Mouse (Mus musculus) embryonic facial prominence, embryonic 12.5 days (tissue): Measurements from ENCODE around the gene Stox2. TPM values are rescaled to one million over a fixed set of nuclear protein-coding genes. Genes with fewer than 3 reads are reported as not detected.
"Not testable (repeated sequence)": the region's sequence is repeated elsewhere in the genome, so short reads cannot be mapped to it uniquely, and the experiment has no call there.

Experiments used
- ATAC-seq: fragments of 200-750 bp; cut with Nextera tagmentation; 2 replicates; pipeline ENCODE4 v1.8.0; 2017; ENCODE audit not compliant: insufficient number of reproducible peaks, insufficient read depth, low FRiP score, low TSS enrichment
- H3K27ac ChIP-seq: fragments of 300-500 bp; sonication (generic); 2 replicates; pipeline ENCODE4 v1.5.1; 2016; ENCODE audit warnings: mild to moderate bottlenecking
- H3K27me3 ChIP-seq: fragments of 300-500 bp; sonication (generic); 2 replicates; pipeline ENCODE4 v1.6.1; 2016; ENCODE audit warnings: mild to moderate bottlenecking, moderate library complexity
- H3K36me3 ChIP-seq: fragments of 300-500 bp; sonication (generic); 2 replicates; pipeline ENCODE4 v1.6.1; 2016; ENCODE audit warnings: mild to moderate bottlenecking
- H3K4me1 ChIP-seq: fragments of 300-500 bp; sonication (generic); 2 replicates; pipeline ENCODE4 v1.6.1; 2016
- H3K4me2 ChIP-seq: fragments of 300-500 bp; sonication (generic); replicated peaks from 2 replicates; pipeline ENCODE4 v1.6.1; 2016; ENCODE audit warnings: mild to moderate bottlenecking, moderate library complexity
- H3K4me3 ChIP-seq: fragments of 300-500 bp; sonication (generic); 2 replicates; pipeline ENCODE4 v1.5.1; 2016; ENCODE audit warnings: mild to moderate bottlenecking
- H3K9ac ChIP-seq: fragments of 300-500 bp; sonication (generic); 2 replicates; pipeline ENCODE4 v1.6.1; 2016; ENCODE audit warnings: mild to moderate bottlenecking, moderate library complexity
- H3K9me3 ChIP-seq: fragments of 300-500 bp; sonication (generic); 2 replicates; pipeline ENCODE4 v1.6.1; 2016; ENCODE audit warnings: mild to moderate bottlenecking, moderate library complexity
- WGBS: fragments of 180-500 bp; shearing (Covaris S2); methylation state at CpG from one replicate; pipeline ENCODE4 v1.1.7; 2016; 5-methylcytosine and 5-hydroxymethylcytosine counted together
- polyA plus RNA-seq: library from polyadenylated mRNA; unstranded; fragments of >200 nt; fragmentation: Nextera tagmentation; extraction: Ambion mirVana; gene quantifications from 2 replicates; pipeline ENCODE4 v1.2.1, GENCODE M21; 2016

The Stox2 gene
- polyA plus RNA-seq, 1 experiment from 2014 or later: 23.9 TPM

DNA sequence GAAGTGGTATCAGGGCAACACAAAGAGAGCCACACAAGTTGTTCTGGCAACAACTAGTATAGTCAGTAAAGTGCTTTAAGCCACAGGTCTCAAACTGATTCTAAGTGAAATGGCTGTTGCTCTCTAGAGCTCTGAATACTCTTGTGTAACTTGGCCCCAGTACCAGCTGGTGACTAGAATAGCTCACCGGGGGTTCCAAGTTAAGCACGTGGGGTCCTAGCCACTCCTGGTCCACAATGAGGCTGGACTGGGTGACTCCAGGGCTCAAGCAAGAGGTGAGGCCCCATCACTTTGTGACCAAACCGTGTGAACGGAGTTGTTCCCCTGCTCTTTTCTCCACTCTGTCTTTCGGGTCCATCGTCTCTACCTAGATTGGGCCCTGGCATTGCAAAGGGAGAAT lies 8.2 kb downstream of the Stox2 start:
- Histone ChIP-seq H3K9ac (no peak overlapping the region), H3K4me1 (no peaks in the 10 kb centered on the region), H3K4me2 (no peak overlapping the region), H3K36me3 (no peaks in the 10 kb centered on the region), H3K9me3 (no peaks in the 10 kb centered on the region), H3K27me3 (no peaks in the 10 kb centered on the region), H3K4me3 (no peak overlapping the region), H3K27ac (no peak overlapping the region)
- ATAC-seq: no peak
- WGBS: 82% methylated on average over 6 of the region's 6 CpGs

DNA sequence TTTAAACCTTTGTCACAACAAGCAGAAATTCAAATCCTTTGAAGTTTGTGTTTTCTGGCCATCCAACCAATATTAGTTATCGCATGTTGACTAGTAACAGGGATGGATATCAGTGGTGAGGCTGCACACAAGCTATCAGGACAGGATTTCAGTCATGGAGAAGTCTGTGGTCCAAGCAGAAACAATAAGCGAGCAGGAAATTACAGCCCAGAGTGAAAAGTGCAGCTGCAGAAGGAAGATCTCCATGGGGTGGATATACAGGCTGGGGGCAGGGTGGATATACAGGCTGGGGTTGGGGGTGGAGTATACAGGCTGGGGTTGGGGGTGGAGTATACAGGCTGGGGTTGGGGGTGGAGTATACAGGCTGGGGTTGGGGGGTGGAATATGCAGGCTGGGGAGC lies 10.3 kb downstream of the Stox2 start:
- H3K9me3 ChIP-seq: no peaks in the 10 kb centered on the region
- WGBS: 78% methylated on average over 2 of the region's 2 CpGs
- H3K27me3 ChIP-seq: no peaks in the 10 kb centered on the region
- H3K4me2 ChIP-seq: no peak overlapping the region
- no peak overlapping the region for H3K4me3 ChIP-seq
- ATAC-seq: peak; percentile 50; the same call in 1 of the 2 replicates
- no peaks in the 10 kb centered on the region for H3K4me1 ChIP-seq
- no peaks in the 10 kb centered on the region for H3K36me3 ChIP-seq
- no peak overlapping the region for H3K27ac ChIP-seq
- no peak overlapping the region for H3K9ac ChIP-seq

DNA sequence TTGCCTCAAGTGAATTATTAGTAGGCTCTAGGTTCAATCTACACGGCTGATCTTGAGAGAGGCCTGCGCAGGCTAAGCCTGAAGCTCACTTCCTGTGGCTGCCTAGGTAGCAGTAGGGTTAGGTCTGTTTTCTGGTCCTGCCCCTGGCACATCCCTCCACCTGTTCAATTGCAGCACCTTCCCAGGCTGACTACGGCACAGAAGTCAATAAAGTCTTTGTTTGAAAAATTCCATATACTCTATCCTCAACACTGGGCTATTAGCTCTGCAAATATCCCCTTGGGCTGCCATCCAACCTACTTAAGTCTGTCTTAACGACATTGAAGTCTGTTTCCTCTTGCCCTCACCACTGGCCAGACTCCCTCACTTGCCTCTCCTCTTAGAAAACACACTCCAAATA lies 10.8 kb downstream of the Stox2 start:
- WGBS: 60% methylated on average over 4 of the region's 4 CpGs
- Histone ChIP-seq H3K27ac (no peak overlapping the region), H3K9ac (no peak overlapping the region), H3K36me3 (no peaks in the 10 kb centered on the region), H3K9me3 (no peaks in the 10 kb centered on the region), H3K27me3 (no peaks in the 10 kb centered on the region), H3K4me1 (no peaks in the 10 kb centered on the region), H3K4me2 (no peak overlapping the region), H3K4me3 (no peak overlapping the region)
- ATAC-seq: no peak

DNA sequence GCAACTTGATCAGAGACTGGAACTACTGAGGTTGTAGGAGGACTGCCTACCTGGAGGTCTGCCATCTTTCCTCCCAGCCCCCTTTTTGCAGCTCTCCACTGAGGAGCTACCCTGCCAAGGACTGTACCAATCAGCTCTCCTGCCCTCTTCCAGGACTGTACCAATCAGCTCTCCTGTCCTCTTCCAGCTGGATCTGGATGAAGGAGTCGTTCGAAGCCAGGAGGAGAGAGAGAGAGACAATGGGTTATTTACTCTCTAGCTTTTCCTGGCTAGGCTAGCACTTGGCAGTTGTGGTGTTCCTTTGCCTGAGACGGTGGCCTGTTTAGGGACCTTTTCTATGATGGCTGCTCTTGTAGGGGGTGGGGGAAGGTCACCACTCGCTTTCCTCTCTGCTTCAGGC lies 14.9 kb downstream of the Stox2 start:
- Histone ChIP-seq H3K4me1 (no peaks in the 10 kb centered on the region), H3K27me3 (no peaks in the 10 kb centered on the region), H3K27ac (no peak overlapping the region), H3K4me3 (no peak overlapping the region), H3K9me3 (no peaks in the 10 kb centered on the region), H3K36me3 (no peaks in the 10 kb centered on the region), H3K4me2 (no peak overlapping the region), H3K9ac (no peak overlapping the region)
- WGBS: 66% methylated on average over 4 of the region's 4 CpGs
- ATAC-seq: no peak

DNA sequence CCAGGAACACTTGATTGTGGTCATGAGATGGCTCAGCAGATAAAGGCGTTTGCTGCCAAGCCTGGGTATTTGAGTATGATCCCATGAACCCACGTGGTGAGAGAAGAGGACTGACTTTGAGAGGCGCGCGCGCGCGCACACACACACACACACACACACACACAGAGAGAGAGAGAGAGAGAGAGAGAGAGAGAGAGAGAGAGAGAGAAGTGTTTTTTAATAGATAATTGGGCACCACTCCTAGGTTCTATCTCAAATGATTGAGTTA lies 32.0 kb downstream of the Stox2 start:
- 2% methylated on average over 8 of the region's 8 CpGs for WGBS
- not testable (repeated sequence) for H3K9ac ChIP-seq, H3K27ac ChIP-seq, H3K9me3 ChIP-seq, H3K36me3 ChIP-seq, ATAC-seq
- Histone ChIP-seq H3K4me2 (peak overlapping the region; percentile 95), H3K4me1 (peaks cover 14% of the 10 kb centered on the region), H3K27me3 (peaks cover 57% of the 10 kb centered on the region), H3K4me3 (peak overlapping the region; percentile 60; the same call in 1 of the 2 replicates)

DNA sequence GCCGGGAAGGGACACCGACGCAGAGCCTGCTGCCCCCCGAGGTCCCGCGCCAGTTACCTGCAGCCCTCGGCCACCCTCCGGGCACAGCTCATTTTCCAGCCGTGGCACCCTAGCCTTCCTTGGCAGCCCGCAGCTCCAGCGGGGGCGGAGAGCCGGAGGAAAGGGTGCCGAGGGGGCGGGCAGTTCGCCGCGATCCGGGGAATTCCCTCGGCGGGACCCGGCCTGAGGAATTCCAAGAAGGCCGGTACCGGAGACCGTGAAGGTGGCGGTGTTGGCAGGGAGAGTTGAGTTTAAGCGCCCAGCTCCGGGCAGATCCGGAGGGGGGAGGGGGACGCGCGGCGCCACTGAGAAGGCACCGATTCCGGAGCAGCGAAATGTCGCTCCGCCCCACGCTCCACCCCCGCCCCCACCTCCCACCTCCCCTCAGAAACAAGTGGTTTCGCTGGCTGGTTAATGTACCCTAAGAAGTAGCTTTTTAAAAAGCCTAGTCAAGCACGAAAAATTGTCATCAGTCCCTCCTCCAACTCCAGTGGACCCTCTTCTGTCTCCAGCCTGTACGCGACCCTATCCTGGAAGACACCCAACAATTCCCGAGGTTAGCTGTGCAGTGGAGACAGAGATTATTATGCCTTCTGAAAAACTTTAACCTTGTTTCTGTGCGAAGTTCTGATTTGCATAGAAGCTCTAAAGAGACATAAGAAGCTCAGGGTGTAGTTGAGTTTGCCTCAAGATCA lies 32.5 kb downstream of the Stox2 start:
- Histone ChIP-seq H3K4me1 (peaks cover 14% of the 10 kb centered on the region), H3K27me3 (peaks cover 62% of the 10 kb centered on the region), H3K4me3 (peak overlapping the region; percentile 60), H3K9me3 (no peaks in the 10 kb centered on the region), H3K9ac (peak overlapping the region; percentile 52), H3K27ac (0 out of 2 replicates have a peak overlapping the region, but pooled peaks have one; percentile 41), H3K36me3 (no peaks in the 10 kb centered on the region), H3K4me2 (peak overlapping the region; percentile 95)
- ATAC-seq: peak; percentile 53
- 1% methylated on average over 44 of the region's 46 CpGs for WGBS

DNA sequence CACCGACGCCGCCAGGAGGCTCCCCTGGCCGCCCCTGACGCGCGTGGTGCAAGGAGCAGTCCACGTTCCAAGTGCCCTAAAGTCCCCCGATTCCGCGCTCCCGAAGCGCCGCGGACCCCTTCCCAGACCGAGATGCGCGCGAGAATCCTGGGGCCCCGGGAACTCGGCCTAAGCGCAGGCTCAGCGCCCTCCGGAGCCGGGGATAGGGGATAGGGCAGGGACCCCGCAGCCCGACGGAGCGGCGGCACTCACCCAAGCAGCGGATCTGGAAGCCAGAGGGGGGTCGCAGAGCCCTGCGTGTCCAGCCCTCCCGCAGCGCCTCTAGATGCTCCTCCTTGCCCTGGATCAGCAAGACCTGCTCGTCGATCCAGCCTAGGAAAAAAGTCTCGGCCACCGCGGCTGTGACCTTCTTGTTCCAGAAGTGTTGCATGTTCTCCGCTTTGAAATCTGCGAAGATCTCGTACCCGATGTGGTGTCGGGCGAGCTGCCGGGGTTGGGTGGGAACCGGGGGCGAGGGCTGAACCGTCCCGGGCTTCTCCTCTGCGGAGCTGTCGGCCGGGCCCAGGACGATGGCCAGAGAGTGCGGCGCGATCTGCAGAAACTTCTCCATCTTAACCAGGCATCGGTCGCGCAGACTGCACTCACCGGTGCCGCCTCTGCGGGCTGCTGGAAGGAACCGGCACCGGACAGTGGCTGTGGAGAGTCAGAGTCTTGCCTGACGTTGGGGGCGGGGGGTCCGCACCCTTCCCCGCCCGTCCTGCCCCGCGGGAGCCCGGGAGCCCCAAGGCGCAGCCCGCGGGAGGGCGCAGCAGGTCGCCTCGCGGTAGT lies 33.3 kb downstream of the Stox2 start:
- no peaks in the 10 kb centered on the region for H3K36me3 ChIP-seq
- H3K4me3 ChIP-seq: peak overlapping the region; percentile 60
- peak overlapping the region; percentile 52 for H3K9ac ChIP-seq
- ATAC-seq: peak; percentile 57
- peaks cover 14% of the 10 kb centered on the region for H3K4me1 ChIP-seq
- H3K9me3 ChIP-seq: no peaks in the 10 kb centered on the region
- H3K27ac ChIP-seq: 0 out of 2 replicates have a peak overlapping the region, but pooled peaks have one; percentile 41
- 1% methylated on average over 81 of the region's 81 CpGs for WGBS
- H3K27me3 ChIP-seq: peaks cover 69% of the 10 kb centered on the region
- peak overlapping the region; percentile 95 for H3K4me2 ChIP-seq

DNA sequence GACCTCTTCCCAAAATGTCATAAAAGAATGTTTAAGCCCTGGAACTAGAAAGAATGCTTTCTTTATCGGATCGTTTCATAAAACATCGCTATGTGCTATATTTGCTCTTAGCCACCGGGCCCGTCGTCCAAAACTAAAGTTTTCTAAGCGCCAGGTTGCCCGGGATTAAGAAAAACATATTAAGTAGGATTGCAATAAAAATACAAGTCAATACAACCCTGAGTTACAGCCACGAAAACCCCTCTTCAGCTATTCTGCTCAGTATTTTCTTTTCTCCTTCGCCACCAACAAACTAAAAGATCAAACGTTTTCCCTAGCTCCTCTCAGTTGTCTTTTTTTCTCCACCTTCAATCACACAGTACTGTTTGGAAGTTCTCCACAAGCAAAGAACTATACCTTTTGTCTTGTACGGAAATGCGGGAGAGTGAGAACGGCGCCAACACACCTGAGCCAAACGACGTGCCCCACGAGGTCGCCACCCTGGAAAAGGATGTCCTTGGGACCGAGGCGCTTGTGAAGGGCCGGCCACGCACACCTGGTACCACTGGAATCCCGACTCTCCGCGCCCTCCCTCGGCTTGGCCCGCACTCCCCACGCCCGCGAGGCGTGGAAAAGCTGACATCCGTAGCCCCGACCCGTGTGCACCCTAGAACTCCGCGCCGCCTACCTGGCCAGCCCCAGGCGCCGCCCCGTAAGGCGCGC lies 34.0 kb downstream of the Stox2 start:
- Histone ChIP-seq H3K36me3 (no peaks in the 10 kb centered on the region), H3K4me2 (peak overlapping the region; percentile 95), H3K27me3 (peaks cover 72% of the 10 kb centered on the region), H3K4me3 (peak overlapping the region; percentile 60), H3K9ac (peak overlapping the region; percentile 52; the same call in 1 of the 2 replicates), H3K27ac (0 out of 2 replicates have a peak overlapping the region, but pooled peaks have one; percentile 9), H3K9me3 (no peaks in the 10 kb centered on the region), H3K4me1 (peaks cover 14% of the 10 kb centered on the region)
- ATAC-seq: no peak
- WGBS: under 1% methylated on average over 42 of the region's 43 CpGs

DNA sequence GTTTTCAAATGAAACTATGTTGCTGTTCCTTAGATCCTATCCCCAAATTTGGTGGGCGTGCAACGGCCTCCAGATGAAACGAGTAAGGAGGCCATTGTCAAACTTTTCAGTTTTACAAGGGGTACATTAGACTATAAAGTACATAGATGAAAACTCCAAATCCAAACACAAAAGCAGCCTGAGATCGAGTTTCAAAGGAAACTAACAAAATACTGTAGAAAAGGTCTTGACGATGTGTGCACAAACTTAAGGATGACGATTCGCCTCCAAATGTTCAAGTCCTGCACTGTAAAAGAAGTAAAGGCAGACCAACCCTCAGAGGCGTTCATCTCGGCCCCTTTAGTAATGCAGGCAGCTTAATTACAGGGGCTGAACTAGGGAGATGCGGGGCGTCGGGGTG lies 34.8 kb downstream of the Stox2 start:
- peak overlapping the region; percentile 95; the same call in 1 of the 2 replicates for H3K4me2 ChIP-seq
- no peak for ATAC-seq
- no peak overlapping the region for H3K27ac ChIP-seq

DNA sequence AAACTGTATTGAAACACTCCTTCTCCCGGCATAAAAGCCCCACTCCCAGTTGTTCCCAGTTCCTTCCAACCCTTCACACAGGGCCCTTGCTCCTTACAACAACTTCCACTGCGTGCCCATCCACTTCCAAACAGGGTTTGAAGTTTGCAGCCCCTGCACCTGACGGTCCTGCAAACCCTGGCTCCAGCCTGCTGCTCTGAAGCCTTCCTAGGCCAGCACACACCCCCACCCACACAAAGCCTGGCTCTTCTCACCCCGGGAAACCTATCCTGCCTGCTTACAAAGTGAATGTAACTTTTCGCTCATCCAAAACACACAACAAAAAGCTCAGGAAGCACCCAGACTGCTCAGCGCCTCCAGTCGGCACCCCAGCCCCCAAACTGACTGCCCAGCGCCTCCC lies 37.1 kb downstream of the Stox2 start:
- no peak overlapping the region for H3K27ac ChIP-seq
- H3K9me3 ChIP-seq: no peaks in the 10 kb centered on the region
- H3K9ac ChIP-seq: no peak overlapping the region
- H3K4me2 ChIP-seq: peak overlapping the region; percentile 31
- H3K4me1 ChIP-seq: peaks cover 14% of the 10 kb centered on the region
- 5% methylated on average over 8 of the region's 8 CpGs for WGBS
- no peaks in the 10 kb centered on the region for H3K36me3 ChIP-seq
- no peak for ATAC-seq
- peaks cover 53% of the 10 kb centered on the region for H3K27me3 ChIP-seq
- H3K4me3 ChIP-seq: peak overlapping the region; percentile 12; the same call in 1 of the 2 replicates

More for the DNA sequence above, 34.8 kb downstream of the Stox2 start:
- Histone ChIP-seq H3K4me1 (peaks cover 14% of the 10 kb centered on the region), H3K4me3 (no peak overlapping the region), H3K36me3 (no peaks in the 10 kb centered on the region), H3K9me3 (no peaks in the 10 kb centered on the region), H3K27me3 (peaks cover 72% of the 10 kb centered on the region), H3K9ac (no peak overlapping the region)
- 4% methylated on average over 12 of the region's 12 CpGs for WGBS

DNA sequence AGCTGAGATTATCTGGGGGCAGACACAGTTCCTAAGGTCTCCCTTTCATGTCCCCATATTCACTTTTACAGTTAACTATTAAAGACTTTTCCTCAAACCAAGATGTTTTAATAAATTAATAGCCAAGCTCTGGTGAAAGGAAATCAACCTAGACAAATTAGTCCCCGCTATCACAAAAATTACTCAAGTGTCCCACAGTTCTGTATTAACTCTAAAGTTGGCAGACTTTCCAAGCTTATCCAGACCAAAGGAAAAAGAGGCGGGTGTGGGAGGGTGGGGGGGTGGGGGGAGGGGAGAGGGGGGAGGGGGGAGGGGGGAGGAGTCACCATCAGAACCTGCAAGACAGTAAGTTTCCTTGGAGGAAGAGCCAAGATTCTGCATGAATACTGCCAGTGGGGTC lies 41.3 kb downstream of the Stox2 start:
- H3K27me3 ChIP-seq: peaks cover 20% of the 10 kb centered on the region
- H3K4me1 ChIP-seq: no peaks in the 10 kb centered on the region
- WGBS: 92% methylated on average over 1 of the region's 2 CpGs
- no peaks in the 10 kb centered on the region for H3K36me3 ChIP-seq
- no peak overlapping the region for H3K9ac ChIP-seq
- no peak overlapping the region for H3K4me3 ChIP-seq
- H3K4me2 ChIP-seq: no peak overlapping the region
- ATAC-seq: no peak
- no peaks in the 10 kb centered on the region for H3K9me3 ChIP-seq
- no peak overlapping the region for H3K27ac ChIP-seq
